Mouse (Mus musculus) myocyte (in vitro differentiated cells): Measurements from ENCODE around the gene Ovca2. TPM values are rescaled to one million over a fixed set of nuclear protein-coding genes. Genes with fewer than 3 reads are reported as not detected.

Source experiments
- H3K27me3 ChIP-seq: one replicate; pipeline ENCODE4 v1.6.1; 2011; ENCODE audit not compliant: control insufficient read depth, insufficient read depth, insufficient read length
- H3K36me3 ChIP-seq: one replicate; pipeline ENCODE4 v1.6.1; 2011; ENCODE audit not compliant: control insufficient read depth, insufficient read depth
- H3K4me2 ChIP-seq: one replicate; pipeline ENCODE4 v1.6.1; 2011; ENCODE audit warnings: low read depth, control low read depth
- H3K4me3 ChIP-seq: one replicate; pipeline ENCODE4 v1.5.1; 2011; ENCODE audit warnings: mild to moderate bottlenecking, control low read depth, moderate library complexity
- H3K79me2 ChIP-seq: one replicate; pipeline ENCODE4 v1.6.1; 2011; ENCODE audit not compliant: control insufficient read depth, insufficient read depth
- H3ac ChIP-seq: one replicate; pipeline ENCODE4 v1.6.1; 2011; ENCODE audit not compliant: control insufficient read depth, insufficient read length
- CEBPB ChIP-seq: IDR thresholded peaks from 2 replicates; pipeline ENCODE4 v1.6.1; 2011; ENCODE audit warnings: mild to moderate bottlenecking, moderate library complexity; ENCODE audit not compliant: poor library complexity, insufficient read depth, severe bottlenecking
- E2F4 ChIP-seq: IDR thresholded peaks from one replicate; pipeline ENCODE4 v1.6.1; 2011; ENCODE audit warnings: mild to moderate bottlenecking, control low read depth, moderate library complexity; ENCODE audit not compliant: insufficient read depth
- MAX ChIP-seq: IDR thresholded peaks from one replicate; pipeline ENCODE4 v1.6.1; 2011; ENCODE audit warnings: low read depth, mild to moderate bottlenecking, control low read depth
- MYOD1 ChIP-seq, 3 experiments: IDR thresholded peaks; one replicate each; pipeline ENCODE4 v1.6.1; 2011; ENCODE audit warnings: control low read depth in 2 of 3, low read depth in 2 of 3, mild to moderate bottlenecking in 2 of 3, moderate library complexity in 1 of 3; ENCODE audit not compliant: insufficient read length in 2 of 3, control insufficient read depth in 1 of 3
- MYOG ChIP-seq, 3 experiments: IDR thresholded peaks; one replicate each; pipeline ENCODE4 v1.6.1; 2011; ENCODE audit warnings: control low read depth in 2 of 3, low read depth in 2 of 3, mild to moderate bottlenecking in 2 of 3; ENCODE audit not compliant: insufficient read length in 2 of 3, control insufficient read depth in 1 of 3, insufficient read depth in 1 of 3
- POLR2A ChIP-seq: IDR thresholded peaks from one replicate; pipeline ENCODE4 v1.6.1; 2011; ENCODE audit warnings: low read depth, mild to moderate bottlenecking, control low read depth, moderate library complexity; ENCODE audit not compliant: insufficient read length
- POLR2AphosphoS2 ChIP-seq: IDR thresholded peaks from one replicate; pipeline ENCODE4 v1.6.1; 2011; ENCODE audit warnings: low read depth, control low read depth; ENCODE audit not compliant: insufficient read length
- REST ChIP-seq: IDR thresholded peaks from one replicate; pipeline ENCODE4 v1.6.1; 2011; ENCODE audit warnings: mild to moderate bottlenecking, control low read depth, moderate library complexity; ENCODE audit not compliant: insufficient read depth, insufficient read length
- SRF ChIP-seq: IDR thresholded peaks from one replicate; pipeline ENCODE4 v1.6.1; 2011; ENCODE audit warnings: low read depth; ENCODE audit not compliant: control insufficient read depth, insufficient read length
- TCF12 ChIP-seq: IDR thresholded peaks from one replicate; pipeline ENCODE4 v1.6.1; 2011; ENCODE audit warnings: mild to moderate bottlenecking, control low read depth; ENCODE audit not compliant: poor library complexity, insufficient read depth, severe bottlenecking
- TCF3 ChIP-seq: IDR thresholded peaks from one replicate; pipeline ENCODE4 v1.6.1; 2011; ENCODE audit warnings: low read depth, control low read depth; ENCODE audit not compliant: insufficient read length
- USF1 ChIP-seq: IDR thresholded peaks from one replicate; pipeline ENCODE4 v1.6.1; 2011; ENCODE audit warnings: low read depth, mild to moderate bottlenecking, control low read depth, moderate library complexity
- polyA plus RNA-seq: library from polyadenylated mRNA; unstranded; fragments of >200 nt; fragmentation: generic; extraction: Trizol; gene quantifications from one replicate; pipeline ENCODE4 v1.2.1, GENCODE M21; 2012; ENCODE audit warnings: missing spikeins

Ovca2 gene
- polyA plus RNA-seq, 1 experiment: 12.2 TPM

GRCm38 (mm10) chr11:75172151-75173094 lies 6.2 kb downstream of the Ovca2 start:
- no peaks in the 10 kb centered on the region for H3K27me3 ChIP-seq
- TF ChIP-seq MYOD1 (IDR thresholded peaks at IDR 0.05; ENCODE audit: control insufficient read depth in 1 of 3, insufficient read length in 2 of 3, low read depth in 2 of 3): no peak
- TF ChIP-seq USF1: no peak
- no peak for TF ChIP-seq POLR2A
- no peak for TF ChIP-seq TCF3
- TF ChIP-seq E2F4: no peak
- TF ChIP-seq SRF: no peak
- TF ChIP-seq POLR2AphosphoS2: no peak
- no peak for TF ChIP-seq MYOG (IDR thresholded peaks at IDR 0.05; ENCODE audit: control insufficient read depth in 1 of 3, insufficient read depth in 1 of 3, insufficient read length in 2 of 3, low read depth in 2 of 3)
- no peak for TF ChIP-seq TCF12
- TF ChIP-seq REST: no peak

GRCm38 (mm10) chr11:75171186-75171865 lies 7.3 kb downstream of the Ovca2 start:
- no peaks in the 10 kb centered on the region for H3K79me2 ChIP-seq
- no peaks in the 10 kb centered on the region for H3K27me3 ChIP-seq
- H3K36me3 ChIP-seq: no peaks in the 10 kb centered on the region
- no peak overlapping the region for H3K4me2 ChIP-seq
- H3ac ChIP-seq: no peak overlapping the region
- no peak overlapping the region for H3K4me3 ChIP-seq
- TF ChIP-seq POLR2AphosphoS2: no peak

More at GRCm38 (mm10) chr11:75172151-75173094, 6.2 kb downstream of the Ovca2 start:
- Histone ChIP-seq H3K79me2 (peaks cover 3% of the 10 kb centered on the region), H3K4me2 (peak overlapping the region; percentile 72), H3ac (no peak overlapping the region), H3K4me3 (peak overlapping the region; percentile 31), H3K36me3 (no peaks in the 10 kb centered on the region)

GRCm38 (mm10) chr11:75170136-75170751 lies 8.4 kb downstream of the Ovca2 start:
- Histone ChIP-seq H3K79me2 (no peaks in the 10 kb centered on the region), H3K36me3 (no peaks in the 10 kb centered on the region), H3K27me3 (no peaks in the 10 kb centered on the region), H3K4me3 (no peak overlapping the region), H3ac (no peak overlapping the region), H3K4me2 (peak overlapping the region; percentile 68)
- TF ChIP-seq MAX (no peak), MYOD1 (IDR thresholded peaks at IDR 0.05; ENCODE audit: control insufficient read depth in 1 of 3, insufficient read length in 2 of 3, low read depth in 2 of 3) (no peak), POLR2A (no peak), POLR2AphosphoS2 (no peak), SRF (no peak), CEBPB (no peak), TCF12 (no peak), REST (no peak), E2F4 (no peak), USF1 (no peak), MYOG (IDR thresholded peaks at IDR 0.05; ENCODE audit: control insufficient read depth in 1 of 3, insufficient read depth in 1 of 3, insufficient read length in 2 of 3, low read depth in 2 of 3) (no peak)

GRCm38 (mm10) chr11:75169405-75170080 lies 9.1 kb downstream of the Ovca2 start, which contains the start of gene Hic1:
Gene Hic1, minus strand, starts transcription at chr11:75169519.
- Histone ChIP-seq H3K79me2 (no peaks in the 10 kb centered on the region), H3ac (no peak within 1 kb of the TSS), H3K27me3 (no peaks in the 10 kb centered on the region), H3K36me3 (no peaks in the 10 kb centered on the region), H3K4me3 (no peak within 1 kb of the TSS), H3K4me2 (peak within 1 kb of the TSS; percentile 68)
- TF ChIP-seq E2F4 (no peak), REST (no peak), USF1 (no peak), SRF (no peak), TCF3 (no peak), MYOG (IDR thresholded peaks at IDR 0.05; ENCODE audit: control insufficient read depth in 1 of 3, insufficient read depth in 1 of 3, insufficient read length in 2 of 3, low read depth in 2 of 3) (no peak), POLR2A (no peak), POLR2AphosphoS2 (no peak), TCF12 (no peak), MYOD1 (IDR thresholded peaks at IDR 0.05; ENCODE audit: control insufficient read depth in 1 of 3, insufficient read length in 2 of 3, low read depth in 2 of 3) (no peak)
